Mouse (Mus musculus) olfactory bulb, adult 2 months (tissue): Measurements from ENCODE around the gene B3glct.

ENCODE experiments used
- CTCF ChIP-seq: fragments of 200-500 bp; IDR thresholded peaks from 2 replicates; pipeline ENCODE4 v1.5.1; 2012; ENCODE audit warnings: low read depth, mild to moderate bottlenecking, low read length, moderate library complexity; ENCODE audit not compliant: insufficient read depth
- POLR2A ChIP-seq: fragments of 200-500 bp; IDR thresholded peaks from 2 replicates; pipeline ENCODE4 v1.6.1; 2012; ENCODE audit warnings: mild to moderate bottlenecking, low read depth, low read length, moderate library complexity; ENCODE audit not compliant: insufficient read depth

- no peak for TF ChIP-seq POLR2A
- TF ChIP-seq CTCF: no peak
Measured at GRCm38 (mm10) chr5:149679886-149680285, 1.9 kb downstream of the B3glct start.
